Mouse (Mus musculus) c-Kit-positive CD71-positive TER-119-positive erythroid progenitor cells, embryonic 14.5 days (primary cell): ENCODE measurements around the gene Cdh23.

Experiments used
- DNase-seq: peaks from one replicate; pipeline ENCODE4 v3.0.0-alpha.2; 2013; ENCODE audit warnings: low spot score

The Cdh23 gene

DNA sequence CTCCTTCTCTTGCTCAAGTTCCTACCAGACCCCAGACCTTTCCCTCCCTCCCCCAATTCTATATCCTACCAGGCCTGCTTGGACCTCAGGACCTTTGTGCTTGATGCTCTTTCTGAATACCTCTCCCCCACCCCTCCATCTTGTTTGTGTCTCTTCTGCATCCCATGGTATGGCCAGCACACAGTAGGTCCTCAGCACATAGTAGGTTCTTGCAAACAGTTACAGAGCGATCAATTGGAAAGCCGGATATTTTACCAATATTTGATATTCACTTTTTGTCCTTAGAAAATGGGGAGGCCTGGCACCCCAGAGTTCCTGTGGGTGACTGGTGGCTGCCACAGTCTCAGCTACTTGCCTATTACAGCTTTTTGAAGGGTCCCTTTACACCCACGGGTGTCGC, 361.3 kb downstream of the Cdh23 start:
- DNase-seq, result no peak

DNA sequence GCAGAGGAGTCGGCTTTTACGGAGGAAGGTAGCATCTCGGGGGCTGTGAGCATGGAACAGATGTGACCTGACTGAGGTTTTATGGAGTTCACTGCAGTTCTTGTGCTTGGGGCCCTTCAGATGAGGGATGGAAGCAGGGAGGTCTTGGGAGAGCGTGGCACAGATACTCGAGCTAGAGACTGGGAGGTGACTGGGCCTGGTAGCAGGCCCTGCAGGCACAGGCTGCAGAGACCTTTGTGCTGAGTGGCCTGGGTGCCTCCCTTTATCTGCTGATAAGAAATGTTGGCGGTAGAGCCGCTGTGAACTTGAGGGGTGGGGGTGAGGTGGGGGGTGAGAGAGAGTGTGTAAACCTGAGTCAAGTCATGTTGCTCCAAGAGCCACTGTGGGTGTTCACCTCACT, 361.7 kb downstream of the Cdh23 start:
- no peak for DNase-seq

DNA sequence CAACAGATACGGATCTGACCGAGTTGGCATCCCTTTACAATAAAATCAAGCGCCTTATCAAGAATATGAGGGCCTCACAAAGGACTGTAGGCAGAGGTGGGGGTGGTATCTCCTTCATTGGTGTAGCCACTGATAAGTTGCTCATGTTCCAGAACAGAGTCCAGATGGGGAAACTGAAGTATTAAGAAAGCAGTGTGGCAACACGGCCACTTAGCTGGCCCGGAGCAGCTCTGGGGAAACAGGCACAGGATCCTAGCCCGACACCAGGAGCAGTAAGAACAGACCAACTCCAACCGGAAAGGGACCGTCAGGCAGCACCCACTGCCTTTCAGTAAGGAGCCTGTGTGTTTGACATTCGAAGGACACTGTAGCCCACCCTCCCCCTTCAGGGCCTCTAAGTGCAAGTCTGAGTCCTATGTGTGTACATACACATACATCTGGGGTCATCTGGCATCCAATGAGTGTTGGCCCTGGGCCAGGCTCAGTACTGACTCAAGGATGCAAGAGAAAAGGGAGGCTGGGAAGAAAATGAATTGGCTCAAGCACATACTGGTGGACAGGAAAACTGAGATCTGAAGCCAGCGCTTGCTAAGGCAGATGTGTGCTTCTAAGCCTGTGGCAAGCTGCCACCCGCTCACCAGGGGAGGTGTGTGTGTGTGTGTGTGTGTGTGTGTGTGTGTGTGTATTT, 367.2 kb downstream of the Cdh23 start:
- DNase-seq, result no peak

DNA sequence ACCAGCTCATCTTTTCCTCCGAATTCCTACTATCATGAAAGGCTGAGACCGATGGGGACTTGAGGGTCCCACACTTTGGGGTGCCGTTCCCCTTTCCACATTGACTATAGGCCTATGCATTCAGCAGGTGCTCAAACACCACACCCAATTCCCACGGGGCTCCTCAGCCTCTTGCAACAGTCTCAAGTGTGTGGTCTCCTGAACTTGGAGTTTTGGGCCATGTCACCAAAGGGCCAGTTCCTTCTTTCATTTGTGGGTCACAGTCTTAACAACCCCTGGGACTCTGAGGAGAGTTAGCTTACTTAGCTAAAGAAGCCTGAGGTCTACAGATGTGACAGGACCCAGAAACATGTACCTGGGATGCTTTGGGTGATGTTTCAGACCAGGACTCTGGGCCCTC, 380.1 kb downstream of the Cdh23 start:
- no peak for DNase-seq

DNA sequence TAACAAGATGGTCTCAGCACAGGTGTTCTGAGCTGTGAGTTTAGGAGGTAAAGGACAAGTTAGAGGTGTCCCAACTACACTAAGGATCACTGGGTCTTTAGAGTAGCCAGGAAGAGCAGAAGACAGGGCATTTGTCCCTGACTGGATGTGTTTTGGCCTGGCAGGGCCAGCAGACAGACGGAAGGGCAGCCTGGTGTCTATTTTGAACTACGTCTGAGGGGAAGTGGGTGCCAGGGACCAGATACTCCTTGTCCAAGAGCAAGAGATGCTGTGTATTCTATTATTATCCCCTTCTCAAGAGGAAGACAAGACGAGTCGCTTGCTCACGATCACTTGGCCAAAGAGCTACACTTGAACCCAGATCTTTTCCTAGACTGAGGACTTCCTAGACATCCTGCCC, 382.7 kb downstream of the Cdh23 start:
- no peak for DNase-seq

DNA sequence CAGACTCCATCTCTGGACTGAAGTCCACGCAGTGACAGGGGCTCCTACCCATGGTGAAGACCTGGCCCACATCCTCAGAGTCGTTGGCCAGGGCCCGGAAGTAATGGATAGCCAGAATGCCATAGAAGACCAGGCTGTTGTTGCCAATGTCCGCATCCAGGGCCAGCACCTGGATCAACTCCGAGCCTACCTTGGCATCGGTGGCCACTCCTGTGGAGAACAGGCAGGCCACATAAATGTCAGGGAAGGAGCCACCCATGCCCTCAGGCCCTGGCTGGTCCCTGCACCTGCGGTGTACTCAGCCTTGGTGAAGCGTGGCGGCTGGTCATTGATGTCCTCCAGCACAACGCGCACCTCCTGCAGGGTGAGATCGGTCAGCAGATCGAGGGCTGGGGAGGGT, 385.7 kb downstream of the Cdh23 start:
- DNase-seq, result no peak

DNA sequence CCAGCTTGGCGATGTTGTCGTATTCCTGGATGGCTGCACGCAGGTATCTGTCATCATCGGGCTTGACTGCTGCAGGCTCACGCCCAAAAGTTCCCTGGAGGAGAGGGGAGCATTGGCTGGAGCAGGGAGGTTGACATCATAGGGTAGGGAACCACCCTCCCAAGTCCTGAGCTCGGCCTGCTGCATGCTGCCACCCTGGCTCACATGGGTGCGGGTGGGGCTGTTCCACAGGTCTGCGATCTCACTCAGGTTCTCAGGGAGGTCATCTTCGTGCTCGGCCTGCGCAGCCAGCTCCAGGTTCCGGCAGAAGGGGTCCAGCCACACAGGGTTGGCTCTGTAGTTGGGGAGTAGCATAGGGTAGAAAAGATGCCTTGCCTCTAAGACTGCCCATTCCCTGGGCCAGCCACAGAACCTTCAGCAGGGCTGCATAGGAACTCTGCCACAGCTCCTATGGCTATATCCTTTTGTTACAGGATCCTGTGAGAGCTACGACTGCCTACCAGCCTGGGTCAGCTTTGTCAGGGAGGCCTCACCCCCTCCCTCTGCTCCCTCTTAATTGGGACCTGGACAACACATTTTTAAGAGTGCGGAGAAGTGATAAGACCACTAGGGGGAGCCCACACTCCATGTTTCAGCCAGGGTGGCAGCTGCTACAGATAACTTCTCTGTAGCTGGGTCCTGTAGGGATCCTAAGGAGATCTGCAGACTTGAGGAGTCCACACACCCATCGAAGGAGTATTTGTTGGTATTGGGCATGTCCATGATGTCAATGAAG, 391.2 kb downstream of the Cdh23 start:
- DNase-seq, result peak; percentile 69

DNA sequence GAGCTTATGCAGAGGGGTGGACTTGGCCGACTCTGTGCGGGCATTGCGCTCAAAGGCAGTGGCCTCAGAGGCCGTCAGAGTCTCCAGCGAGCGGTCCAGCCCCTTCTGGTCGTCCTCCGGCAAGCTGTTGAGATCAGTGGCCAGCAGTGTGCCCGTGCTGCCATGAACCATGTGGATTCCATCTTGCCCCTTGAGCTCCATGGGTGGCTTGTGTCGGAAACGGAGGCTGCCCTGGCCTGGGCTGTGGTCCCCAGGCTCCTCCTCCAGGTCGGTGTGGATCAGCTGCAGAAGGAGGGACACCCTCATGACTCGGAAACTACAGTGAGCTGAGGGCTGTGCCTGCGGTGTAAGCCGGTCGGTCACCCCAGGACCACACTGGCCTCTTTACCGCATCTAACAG, 392.9 kb downstream of the Cdh23 start:
- no peak for DNase-seq

DNA sequence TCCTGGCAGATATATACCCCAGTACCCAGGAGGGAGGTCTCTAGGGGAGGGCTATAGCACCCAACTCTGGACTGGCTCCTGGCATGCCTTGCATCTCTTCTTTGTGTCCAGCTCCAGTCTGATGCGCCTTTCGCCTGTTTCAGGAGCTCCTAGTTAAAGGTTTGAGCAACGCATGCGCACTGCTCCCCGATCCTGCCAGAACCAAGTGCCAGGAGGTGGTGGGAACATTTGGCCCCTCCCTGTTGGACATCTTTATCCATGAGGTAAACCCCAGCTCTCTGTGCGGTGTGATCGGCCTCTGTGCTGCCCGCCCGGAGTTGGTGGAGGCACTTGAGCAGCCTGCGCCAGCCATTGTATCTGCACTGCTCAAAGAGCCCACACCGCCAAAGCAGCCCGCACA, 396.7 kb downstream of the Cdh23 start:
- DNase-seq, result no peak

DNA sequence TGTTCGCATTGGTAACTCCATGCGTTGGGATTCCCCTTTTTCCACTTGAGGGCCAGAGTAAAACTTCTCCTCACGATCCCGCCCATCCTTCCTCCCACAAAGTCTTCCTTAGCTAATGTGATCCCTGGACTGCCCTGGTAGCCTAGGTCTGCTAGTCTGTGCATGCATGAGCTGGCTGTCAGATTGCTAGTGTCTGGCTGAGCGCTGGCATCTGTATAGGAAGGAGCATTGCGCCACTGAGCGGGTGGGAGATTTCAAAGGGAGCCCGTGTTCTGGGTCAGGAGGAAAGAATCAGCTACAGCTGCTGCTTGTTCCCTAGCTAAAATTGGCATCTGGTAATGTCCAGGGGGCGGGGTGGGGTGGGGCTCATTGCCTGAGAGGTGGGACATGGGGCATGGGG, 400.3 kb downstream of the Cdh23 start:
- DNase-seq, result no peak

DNA sequence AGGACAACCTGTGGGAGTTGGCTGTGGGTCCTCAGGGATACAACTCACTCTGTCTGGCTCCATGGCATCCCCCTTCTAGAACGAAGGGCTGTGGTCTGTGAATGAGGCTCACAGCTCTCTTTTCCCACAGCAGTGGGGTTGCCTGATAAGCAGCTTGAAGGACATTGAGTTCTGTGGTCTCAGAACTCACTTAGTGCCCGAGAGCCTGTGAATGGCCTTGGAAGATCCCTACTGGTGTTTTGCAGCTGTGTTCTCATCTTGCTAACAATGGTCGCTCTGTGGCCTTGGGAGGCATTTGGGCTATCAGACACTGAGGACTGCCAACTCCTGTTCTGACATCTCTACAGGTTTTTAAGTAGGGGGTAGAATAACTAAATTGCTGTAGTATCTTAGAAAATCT, 400.9 kb downstream of the Cdh23 start:
- no peak for DNase-seq

DNA sequence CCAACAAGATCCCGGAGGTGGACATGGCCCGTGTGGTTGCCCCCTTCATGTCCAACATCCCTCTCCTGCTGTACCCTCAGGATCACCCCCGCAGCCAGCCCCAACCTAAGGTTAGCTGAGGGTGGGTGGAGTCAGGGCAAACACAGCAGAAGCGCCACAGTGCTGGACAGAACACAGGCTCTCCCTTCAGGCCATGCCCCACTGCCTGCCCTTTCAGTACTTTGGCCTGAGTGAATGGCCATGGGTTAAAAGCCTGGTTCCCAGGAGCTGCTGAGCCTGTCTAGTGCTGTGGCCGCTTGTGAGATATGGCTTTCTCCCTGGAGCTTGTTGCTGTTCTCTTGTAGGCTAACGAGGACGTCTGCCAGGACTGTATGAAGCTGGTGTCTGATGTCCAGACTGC, 401.7 kb downstream of the Cdh23 start:
- DNase-seq, result no peak

DNA sequence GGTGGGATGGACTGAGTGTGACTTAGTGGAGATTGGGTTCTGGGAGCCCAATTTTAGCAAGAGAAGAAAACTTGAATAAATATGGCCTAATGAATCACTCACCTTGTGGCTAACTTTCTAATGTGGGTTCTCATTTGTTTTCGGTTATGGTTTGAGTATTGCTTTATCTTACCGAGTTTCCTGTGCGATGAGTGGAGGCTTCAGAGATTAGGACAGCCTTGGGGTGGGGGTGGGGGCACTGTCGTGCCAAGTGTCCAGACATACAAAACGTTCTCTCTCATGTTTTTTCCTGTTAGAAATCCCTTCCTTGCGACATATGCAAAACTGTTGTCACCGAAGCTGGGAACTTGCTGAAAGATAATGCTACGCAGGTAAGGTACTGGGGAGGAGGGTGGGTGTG, 404.1 kb downstream of the Cdh23 start:
- no peak for DNase-seq

DNA sequence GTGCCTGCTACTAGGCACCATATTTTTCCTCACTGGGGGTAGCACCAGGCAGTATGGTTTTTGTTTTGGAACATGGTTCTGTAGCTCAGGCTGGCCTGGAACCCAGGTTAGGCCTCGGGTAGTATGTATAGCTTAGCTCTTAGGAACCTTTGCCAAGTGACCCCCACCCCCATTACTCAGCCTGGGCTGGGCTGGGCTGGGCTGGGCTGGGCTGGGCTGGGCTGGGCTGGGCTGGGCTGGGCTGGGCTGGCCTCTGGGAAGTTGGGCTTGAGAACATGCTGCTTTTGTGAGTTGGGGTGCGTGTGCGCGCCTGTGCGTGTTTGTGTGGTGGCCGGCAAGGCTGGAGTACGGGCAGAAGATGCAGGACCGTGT, 405.6 kb downstream of the Cdh23 start:
- no peak for DNase-seq

DNA sequence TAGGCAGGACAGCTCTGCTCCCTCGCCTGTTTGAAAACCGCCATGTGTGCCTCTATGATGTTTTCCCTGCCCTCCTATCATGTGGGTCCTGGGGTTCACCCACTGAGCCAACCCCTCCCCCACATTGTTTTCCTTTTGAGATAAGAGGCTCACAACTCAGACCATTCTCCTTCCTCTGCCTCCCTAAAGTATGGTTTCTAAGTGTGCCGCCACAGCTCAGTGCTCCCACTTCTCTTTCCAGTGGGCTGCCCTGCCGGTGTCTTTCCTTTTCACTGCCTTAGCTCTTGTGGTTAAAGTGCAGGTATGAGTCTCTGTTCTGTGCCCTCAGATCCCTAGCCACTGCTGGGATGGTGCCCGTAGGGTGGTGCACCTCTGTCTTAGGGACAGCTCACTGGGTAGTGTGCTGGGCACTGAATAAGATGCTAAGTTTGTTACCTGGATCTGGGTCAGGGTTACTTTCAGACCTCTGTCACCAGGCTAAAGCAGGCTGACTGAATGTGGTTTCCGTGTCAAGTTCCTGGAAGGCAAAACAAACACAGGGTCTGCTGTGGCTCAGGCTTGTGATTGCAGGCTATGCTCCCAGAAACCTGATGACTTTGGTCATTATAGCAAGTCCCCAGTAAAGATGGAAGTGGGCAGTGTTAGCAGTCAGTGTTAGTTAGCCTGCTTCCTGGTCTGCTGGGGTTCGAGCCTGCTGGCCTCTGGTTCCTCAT, 406.1 kb downstream of the Cdh23 start:
- no peak for DNase-seq

DNA sequence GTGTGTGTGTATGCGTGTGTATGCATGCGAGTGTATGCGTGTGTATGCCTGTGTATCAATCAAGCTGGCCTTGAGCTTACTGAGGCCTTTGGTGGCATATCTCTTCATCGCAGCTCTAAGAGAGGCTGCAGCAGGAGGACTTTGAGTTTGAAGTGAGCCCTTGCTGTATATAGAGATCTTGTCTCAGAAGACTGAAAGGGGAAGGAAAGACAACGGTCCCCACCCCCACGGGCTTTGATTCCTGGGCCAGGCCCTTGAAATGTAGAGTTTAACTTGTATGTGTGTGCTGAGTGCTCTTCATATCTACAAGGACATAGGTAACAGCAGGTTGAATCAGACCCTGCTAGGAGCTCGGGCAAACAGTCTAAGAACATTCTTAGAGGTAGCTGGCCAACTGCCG, 407.1 kb downstream of the Cdh23 start:
- DNase-seq, result no peak

DNA sequence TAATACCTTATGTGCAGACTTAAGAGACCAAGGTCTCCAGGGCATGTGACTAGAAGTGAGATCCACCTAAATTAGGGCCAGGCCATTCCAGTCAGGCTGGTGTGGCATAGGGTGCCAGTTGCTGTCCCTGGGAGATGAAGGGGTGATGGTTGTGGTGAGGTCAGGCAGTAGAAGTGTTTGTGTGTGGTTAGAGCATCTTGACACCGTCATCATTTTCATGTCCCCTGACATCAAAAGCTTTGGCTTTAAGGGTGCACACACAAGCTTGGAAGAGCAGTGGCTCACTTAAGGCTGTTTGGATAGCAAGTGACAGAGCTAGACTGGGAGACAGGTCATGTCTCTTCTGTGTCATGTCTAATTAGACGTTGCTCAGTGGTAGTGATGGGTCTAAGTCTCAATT, 408.6 kb downstream of the Cdh23 start:
- DNase-seq, result no peak

DNA sequence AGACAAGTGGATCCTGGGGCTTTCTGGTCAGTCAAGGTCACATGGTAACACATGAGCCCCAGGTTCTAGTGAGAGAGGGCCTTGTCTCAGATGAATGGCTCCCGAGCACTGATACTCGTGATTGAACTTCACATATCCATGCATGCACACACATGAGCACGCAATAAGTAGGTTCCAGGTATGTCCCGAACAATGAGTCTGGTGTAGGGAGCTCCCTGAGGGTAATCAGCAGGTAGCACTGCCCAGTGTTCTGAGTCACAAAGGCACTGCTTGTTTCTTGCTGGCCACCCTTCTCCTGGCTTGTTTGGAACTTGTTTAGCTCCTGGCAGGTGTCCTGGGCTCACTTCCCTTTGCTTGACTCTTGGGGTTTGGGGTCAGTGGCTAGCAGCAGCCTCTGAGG, 409.1 kb downstream of the Cdh23 start:
- no peak for DNase-seq

DNA sequence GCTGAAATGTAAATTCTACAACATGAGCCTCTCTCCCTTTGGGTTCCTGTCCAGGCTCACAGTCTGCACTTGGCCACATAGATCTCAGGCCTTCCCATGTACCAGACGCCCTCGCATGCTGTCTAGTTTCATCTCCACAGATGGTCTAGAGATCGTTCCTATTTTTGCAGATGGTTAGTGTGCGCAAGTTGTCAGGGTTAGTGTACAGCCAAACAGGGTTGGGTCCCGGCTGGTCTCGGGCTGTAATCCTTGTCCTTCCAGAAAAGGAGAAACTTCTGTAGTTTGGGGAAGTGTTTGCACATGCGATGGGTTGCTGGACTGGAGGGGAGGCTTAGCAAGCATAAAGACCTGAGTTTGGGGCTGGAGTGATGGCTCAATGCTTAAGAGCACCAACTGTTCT, 409.7 kb downstream of the Cdh23 start:
- DNase-seq, result no peak

DNA sequence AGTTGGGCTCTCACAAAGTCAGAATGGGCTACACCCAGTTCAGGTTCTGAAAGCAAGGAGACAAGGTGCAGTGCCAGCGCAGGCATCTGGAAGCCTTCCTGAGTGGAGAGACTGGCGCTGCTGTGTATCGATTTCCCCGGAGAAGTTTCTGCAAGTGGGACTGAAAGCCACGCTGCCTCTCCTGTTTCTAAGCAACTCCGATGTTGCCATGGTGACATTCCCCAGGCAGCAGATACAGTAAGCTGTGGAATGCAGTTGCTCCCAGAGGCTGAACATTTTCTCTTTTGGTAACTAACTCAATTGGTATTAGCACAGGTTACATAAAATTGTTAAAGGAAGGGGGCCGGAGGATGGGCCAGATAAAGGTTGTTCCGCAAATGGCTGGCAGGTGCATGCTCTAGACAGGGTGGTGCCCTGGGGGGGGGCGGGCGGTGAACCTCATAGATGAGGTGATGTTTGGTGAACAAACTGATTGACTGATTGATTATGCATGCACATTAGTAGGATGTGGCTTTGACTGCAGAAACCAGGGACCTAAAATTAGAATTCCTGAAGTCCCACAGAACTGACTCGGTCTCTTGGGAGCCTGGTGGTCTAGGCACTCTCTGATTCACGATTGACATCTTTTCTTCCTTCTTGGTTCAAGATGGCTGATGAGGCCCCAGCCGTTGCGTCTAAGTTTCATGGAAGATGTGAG, 410.5 kb downstream of the Cdh23 start:
- DNase-seq, result no peak

DNA sequence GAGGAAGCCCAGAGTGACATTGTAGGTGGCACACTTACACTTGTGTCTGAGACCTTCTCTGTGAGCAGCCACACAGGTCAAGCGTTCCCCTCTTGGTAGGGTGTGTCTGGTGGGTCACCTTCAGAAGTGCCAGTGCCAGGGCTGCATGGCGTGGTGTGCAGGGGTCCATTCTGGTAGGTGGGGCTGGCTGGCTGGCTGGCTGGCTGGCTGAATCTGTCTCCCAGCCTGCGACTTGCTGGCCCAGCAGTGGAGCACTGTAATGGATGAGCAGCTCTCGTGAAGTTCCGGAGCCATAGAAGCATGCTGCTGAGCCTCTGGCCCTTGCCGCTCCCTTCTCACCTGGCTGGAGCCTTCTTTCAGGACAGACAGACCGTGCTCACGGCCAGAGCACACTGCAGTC, 411.1 kb downstream of the Cdh23 start:
- DNase-seq, result no peak

DNA sequence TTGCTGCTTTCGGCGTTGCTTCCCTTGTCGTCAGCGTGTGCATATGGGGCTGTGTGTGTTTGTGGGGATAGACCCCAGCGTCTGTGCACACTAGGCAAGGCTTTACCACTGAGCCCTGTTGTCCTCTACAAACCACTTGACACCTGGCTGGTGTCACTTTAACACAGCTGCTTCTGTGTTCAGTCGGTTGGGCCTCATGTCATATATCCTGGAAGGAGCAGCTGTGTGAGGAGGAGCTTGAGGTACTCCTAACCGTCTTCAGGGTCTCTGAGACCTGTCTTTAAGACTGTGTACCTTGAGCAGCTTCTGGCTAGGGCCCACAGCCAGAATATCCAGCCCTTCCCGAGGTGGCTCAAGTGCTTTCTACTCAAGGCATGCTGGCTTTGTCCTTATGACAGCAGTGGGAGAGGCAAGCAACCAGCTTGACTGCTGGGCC, 411.6 kb downstream of the Cdh23 start:
- no peak for DNase-seq

DNA sequence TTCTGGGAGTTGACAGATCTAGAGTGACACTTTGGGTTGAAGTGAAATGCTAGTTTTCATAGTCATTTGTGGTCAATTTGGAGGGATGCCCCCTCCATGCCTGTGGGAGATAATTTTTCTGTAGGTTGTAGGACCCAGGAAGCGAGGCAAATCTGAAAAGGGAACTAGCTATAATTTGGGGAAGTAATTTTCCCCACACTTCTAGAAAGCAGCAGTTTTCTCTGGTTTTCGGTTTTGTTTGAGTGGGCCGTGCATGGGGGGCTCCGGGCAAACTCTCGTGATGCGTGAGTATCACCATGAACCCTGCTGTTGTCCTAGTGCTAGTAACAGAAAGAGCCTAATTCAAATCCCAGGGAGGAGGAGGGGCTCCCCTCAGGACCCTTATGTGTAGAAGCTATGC, 412.0 kb downstream of the Cdh23 start:
- no peak for DNase-seq
